In the genomic region with DNA sequence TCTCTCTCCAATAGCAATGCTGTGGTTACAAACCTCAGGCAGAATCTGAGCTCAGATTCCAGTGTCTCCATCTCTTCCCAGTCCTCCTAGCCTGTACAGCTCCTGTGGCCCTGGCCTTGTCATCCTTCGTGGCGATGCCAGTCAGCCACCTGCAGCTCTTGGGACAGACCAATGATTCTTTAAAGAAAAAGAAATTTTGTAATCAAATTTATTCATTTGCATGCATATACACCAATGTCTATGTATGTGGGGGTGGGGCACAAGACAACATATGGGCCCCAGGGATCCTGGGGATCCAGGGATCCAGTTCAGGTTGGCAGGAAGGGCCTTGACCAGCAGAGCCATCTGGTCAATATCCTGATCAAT, we compare ENCODE assay signal across 11 mouse cellular contexts. TPM values are rescaled to one million over a fixed set of nuclear protein-coding genes. Genes with fewer than 3 reads are reported as not detected.
DNase-seq lines count a peak whose midpoint lies in the region; ATAC-seq and TF ChIP-seq lines count a peak whose summit lies in the region.
"Had no signal": no experiment of that assay in that cellular context is flagged by ENCODE, and none has a peak within 500 bp of the region (broad histone marks: within the 10 kb centered on the region; RNA-seq: fewer than 3 reads in every experiment).

No protein-coding gene starts in this region.

- H3K9me3 ChIP-seq in lung, embryonic 15.5 days: no peaks in the 10 kb centered on the region
- H3K9me3 ChIP-seq in hindbrain, embryonic 16.5 days (ENCODE audit: control insufficient read depth, low read length): no peaks in the 10 kb centered on the region
- no peaks in the 10 kb centered on the region for H3K9me3 ChIP-seq in stomach, embryonic 15.5 days
- H3K9me3 ChIP-seq: liver, embryonic 12.5 days had no signal

- peak overlapping the region; percentile 96 for H3K27ac ChIP-seq in gastrocnemius, adult 2 months
- H3K27ac ChIP-seq in lung, embryonic 15.5 days: peak overlapping the region; percentile 96
- H3K27ac ChIP-seq in hindbrain, embryonic 16.5 days (ENCODE audit: low read depth, low read length): peak overlapping the region; percentile 26
- H3K27ac ChIP-seq in stomach, embryonic 15.5 days: 0 out of 2 replicates have a peak overlapping the region, but pooled peaks have one; percentile 8
- H3K27ac ChIP-seq: liver, embryonic 12.5 days had no signal

- intact Hi-C loops in gastrocnemius, adult 2 months (cut with DNase I): no loop called here

- H3K4me1 ChIP-seq in lung, embryonic 15.5 days: peaks cover 68% of the 10 kb centered on the region
- H3K4me1 ChIP-seq in hindbrain, embryonic 16.5 days (ENCODE audit: control insufficient read depth, insufficient read depth, low read depth, low read length): peaks cover 53% of the 10 kb centered on the region
- peaks cover 44% of the 10 kb centered on the region for H3K4me1 ChIP-seq in stomach, embryonic 15.5 days

- no peak overlapping the region for H3K4me2 ChIP-seq in lung, embryonic 15.5 days
- H3K4me2 ChIP-seq in hindbrain, embryonic 16.5 days (ENCODE audit: low read length): no peak overlapping the region
- no peak overlapping the region for H3K4me2 ChIP-seq in stomach, embryonic 15.5 days
- H3K4me2 ChIP-seq: liver, embryonic 12.5 days had no signal

- TF ChIP-seq CTCF in gastrocnemius, adult 2 months (IDR thresholded peaks at IDR 0.05): no peak

- WGBS in lung, embryonic 15.5 days: 100% methylated on average over 2 of the region's 2 CpGs
- 76% methylated on average over 2 of the region's 2 CpGs for WGBS in hindbrain, embryonic 16.5 days
- WGBS in stomach, embryonic 15.5 days: 83% methylated on average over 2 of the region's 2 CpGs

- no peak for DNase-seq in gastrocnemius, adult 2 months
- DNase-seq in gastrocnemius, adult 18-20 months (ENCODE audit: low spot score): no peak
- DNase-seq in lung, adult 18-20 months: no peak
- DNase-seq in cerebellum, postnatal 14 days: no peak
- no peak for DNase-seq in right cerebral cortex, postnatal 25 days
- DNase-seq: gastrocnemius, postnatal 36 days; kidney, postnatal 4 days had no signal

- H3K4me3 ChIP-seq in gastrocnemius, adult 2 months: no peak overlapping the region
- H3K4me3 ChIP-seq in lung, embryonic 15.5 days: no peak overlapping the region
- no peak overlapping the region for H3K4me3 ChIP-seq in hindbrain, embryonic 16.5 days (ENCODE audit: low read length)
- H3K4me3 ChIP-seq in stomach, embryonic 15.5 days (replicated peaks): no peak overlapping the region
- H3K4me3 ChIP-seq: liver, embryonic 12.5 days had no signal

- no peak overlapping the region for H3K9ac ChIP-seq in lung, embryonic 15.5 days
- H3K9ac ChIP-seq in hindbrain, embryonic 16.5 days (ENCODE audit: low read depth, low read length): no peak overlapping the region
- H3K9ac ChIP-seq in stomach, embryonic 15.5 days: no peak overlapping the region
- H3K9ac ChIP-seq: liver, embryonic 12.5 days had no signal

- ATAC-seq in lung, embryonic 15.5 days (ENCODE audit: borderline replicate concordance, extremely low read depth, low FRiP score, low TSS enrichment): no peak
- ATAC-seq in hindbrain, embryonic 16.5 days: no peak
- no peak for ATAC-seq in stomach, embryonic 15.5 days (ENCODE audit: insufficient read depth, low FRiP score, low read depth)

- no peaks in the 10 kb centered on the region for H3K27me3 ChIP-seq in lung, embryonic 15.5 days
- H3K27me3 ChIP-seq in hindbrain, embryonic 16.5 days (replicated peaks; ENCODE audit: control insufficient read depth, insufficient read depth, low read length): no peaks in the 10 kb centered on the region
- H3K27me3 ChIP-seq in stomach, embryonic 15.5 days (replicated peaks): no peaks in the 10 kb centered on the region
- H3K27me3 ChIP-seq: liver, embryonic 12.5 days had no signal

- H3K36me3 ChIP-seq in lung, embryonic 15.5 days: no peaks in the 10 kb centered on the region
- H3K36me3 ChIP-seq in hindbrain, embryonic 16.5 days (ENCODE audit: control insufficient read depth, insufficient read depth, low read length): no peaks in the 10 kb centered on the region
- no peaks in the 10 kb centered on the region for H3K36me3 ChIP-seq in stomach, embryonic 15.5 days
- H3K36me3 ChIP-seq: liver, embryonic 12.5 days had no signal

RNA-seq across cellular contexts. Expression of a gene that starts 57.4 kb away (rescaled TPM):
- 10 to 100 TPM; 21.5 to 28.2 TPM for total RNA-seq in gastrocnemius, adult 2 months (2021)
- total RNA-seq in gastrocnemius, adult 18-20 months (2021): 10 to 100 TPM; 20.3 to 24.8 TPM
- 49.4 and 50.0 TPM in 2 replicates for polyA plus RNA-seq in lung, embryonic 15.5 days (2015; fragmentation: Nextera tagmentation; extraction: Ambion mirVana)
- polyA plus RNA-seq in hindbrain, embryonic 16.5 days (2015; fragmentation: Nextera tagmentation; extraction: Ambion mirVana): 49.7 and 56.6 TPM in 2 replicates
- polyA plus RNA-seq in stomach, embryonic 15.5 days (2015; fragmentation: Nextera tagmentation; extraction: Ambion mirVana): 28.4 and 29.3 TPM in 2 replicates

Comparison
In these comparisons a context has a peak if more than half of its experiments do, and no peak if none do; other contexts are left out.
1. H3K27ac ChIP-seq: peak in every context shown above with its lines; median percentile 96 in gastrocnemius, adult 2 months; 96 in lung, embryonic 15.5 days; 26 in hindbrain, embryonic 16.5 days; 8 in stomach, embryonic 15.5 days.